Mouse (Mus musculus) layer of hippocampus, adult 8-10 months (tissue): ENCODE measurements around the gene Tbcd. TPM values are rescaled to one million over a fixed set of nuclear protein-coding genes. Genes with fewer than 3 reads are reported as not detected.
"Not testable (repeated sequence)": the region's sequence is repeated elsewhere in the genome, so short reads cannot be mapped to it uniquely, and the experiment has no call there.

ENCODE experiments used
- DNase-seq, 2 experiments: peaks; one replicate each; pipeline ENCODE4 v3.0.0; 2022; ENCODE audit warnings: low spot score in 2 of 2
- total RNA-seq, 4 experiments: library from RNA; stranded (reverse); gene quantifications; 2 replicates each; pipeline ENCODE4 v1.2.4; 2022

Gene Tbcd
- total RNA-seq, 4 experiments from 2014 or later, result 40.3 to 43.8 (median 42.4) TPM

GRCm38 (mm10) chr11:121651983-121652382 lies 200.2 kb downstream of the Tbcd start:
- DNase-seq, result no peak

GRCm38 (mm10) chr11:121652547-121653305 lies 201.0 kb downstream of the Tbcd start:
- DNase-seq, result peak in 1 of 2 experiments; percentile 40

GRCm38 (mm10) chr11:121653631-121654030 lies 201.9 kb downstream of the Tbcd start:
- DNase-seq, result no peak

- no peak for DNase-seq
These were observed 202.7 kb downstream of the Tbcd start for GRCm38 (mm10) chr11:121654406-121654945.

DNA sequence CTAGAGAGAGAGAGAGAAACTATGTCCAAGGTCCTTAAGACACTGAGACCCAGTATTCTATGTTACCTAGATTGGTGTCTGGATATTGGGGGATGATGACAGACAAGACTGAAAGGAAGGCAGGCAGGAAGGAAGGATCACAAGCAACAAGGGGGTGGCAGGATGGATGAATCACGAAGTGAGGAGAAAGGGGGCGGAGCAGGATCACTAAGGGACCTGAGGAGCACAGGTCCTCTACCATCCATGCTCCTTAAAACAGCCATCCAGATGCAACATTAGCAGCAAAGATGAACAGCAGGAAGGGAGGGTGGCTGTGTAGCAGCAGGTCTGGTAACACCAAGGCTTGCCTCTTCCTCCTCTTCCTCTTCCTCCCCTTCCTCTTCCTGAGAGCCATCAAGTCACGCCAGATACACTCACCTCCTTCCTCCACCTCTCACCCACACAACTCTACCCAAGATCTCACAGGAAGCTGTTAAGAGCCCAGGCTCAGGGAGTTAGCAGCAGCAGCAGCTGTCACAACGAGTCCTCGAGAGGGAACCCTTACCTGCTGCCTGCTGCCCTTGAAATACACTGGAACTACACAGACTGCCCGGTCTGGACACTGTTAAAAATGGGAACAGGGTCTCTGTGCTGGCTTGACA lies 203.5 kb downstream of the Tbcd start:
- no peak for DNase-seq

GRCm38 (mm10) chr11:121655807-121656511 lies 204.2 kb downstream of the Tbcd start:
- no peak for DNase-seq

DNA sequence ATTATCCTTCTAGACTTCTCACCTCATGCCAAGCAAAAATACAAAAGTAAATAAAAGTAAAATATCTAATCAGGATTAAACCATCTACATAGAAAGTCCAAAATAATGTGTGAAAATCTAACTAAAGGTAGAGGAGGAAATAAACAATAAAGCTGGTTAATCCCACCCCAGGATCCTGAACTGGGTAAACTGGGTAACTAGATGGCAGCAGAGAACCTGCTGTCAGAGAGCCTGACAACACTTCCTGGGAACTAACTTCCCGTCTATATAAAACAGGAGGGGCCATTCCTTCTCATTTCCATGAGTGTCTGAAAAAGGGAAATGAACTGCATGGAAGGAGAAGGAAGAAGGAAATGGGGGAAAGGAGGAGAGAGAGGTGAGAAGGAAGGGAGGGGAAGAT lies 206.4 kb downstream of the Tbcd start:
- DNase-seq, result no peak

DNA sequence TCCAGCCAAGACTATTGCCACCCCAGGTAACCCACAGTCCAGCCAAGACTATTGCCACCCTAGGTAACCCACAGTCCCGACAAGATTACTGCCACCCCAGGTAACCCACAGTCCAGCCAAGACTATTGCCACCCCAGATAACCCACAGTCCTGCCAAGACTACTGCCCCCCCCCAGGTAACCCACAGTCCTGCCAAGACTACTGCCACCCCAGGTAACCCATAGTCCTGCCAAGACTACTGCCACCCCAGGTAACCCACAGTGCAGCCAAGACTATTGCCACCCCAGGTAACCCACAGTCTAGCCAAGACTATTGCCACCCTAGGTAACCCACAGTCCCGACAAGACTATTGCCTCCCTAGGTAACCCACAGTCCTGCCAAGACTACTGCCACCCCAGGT lies 208.9 kb downstream of the Tbcd start:
- not testable (repeated sequence) for DNase-seq

GRCm38 (mm10) chr11:121661116-121661515 lies 209.4 kb downstream of the Tbcd start:
- DNase-seq, result no peak

Other genes with a start within 250 kb of the Tbcd start
- gene Hexdc, start 247.5 kb upstream of the Tbcd start, total RNA-seq, result 10 to 100 TPM; 21.6 to 27.6 (median 26.1) TPM
- gene Ogfod3, start 247.2 kb upstream of the Tbcd start, total RNA-seq, result 10 to 100 TPM in 1 of 4 experiments, 1 to 10 TPM in 3; 4.4 to 12.7 (median 7.1) TPM
- gene Cybc1, start 222.6 kb upstream of the Tbcd start, total RNA-seq, result 10 to 100 TPM; 22.1 to 25.3 (median 24.3) TPM
- gene Narf, start 214.7 kb upstream of the Tbcd start, total RNA-seq, result 10 to 100 TPM; 42.9 to 71.2 (median 51.7) TPM
- gene Foxk2, start 192.0 kb upstream of the Tbcd start, total RNA-seq, result 10 to 100 TPM; 65.3 to 83.7 (median 78.3) TPM
- 10 to 100 TPM; 54.5 to 70.7 (median 61.0) TPM for gene Wdr45b, start 97.5 kb upstream of the Tbcd start, total RNA-seq
- 10 to 100 TPM; 49.0 to 57.9 (median 53.8) TPM for gene Rab40b, start 63.7 kb upstream of the Tbcd start, total RNA-seq
- gene Fn3krp, start 30.5 kb upstream of the Tbcd start, total RNA-seq, result 10 to 100 TPM; 48.4 to 51.6 (median 51.1) TPM
- gene Fn3k, start 17.0 kb upstream of the Tbcd start, total RNA-seq, result 10 to 100 TPM; 40.7 to 57.9 (median 49.9) TPM
- gene Zfp750, start 67.4 kb downstream of the Tbcd start, total RNA-seq, result under 1 TPM in 3 of 4 experiments, not detected in 1; 0.14 to 0.37 (median 0.16) TPM
- 1 to 10 TPM; 6.8 to 8.4 (median 7.9) TPM for gene B3gntl1, start 221.2 kb downstream of the Tbcd start, total RNA-seq
- gene Metrnl, start 249.6 kb downstream of the Tbcd start, total RNA-seq, result 10 to 100 TPM in 3 of 4 experiments, 1 to 10 TPM in 1; 9.0 to 14.8 (median 12.3) TPM